Mouse (Mus musculus) limb, embryonic 14.5 days (tissue): ENCODE results near the gene Rtn4rl1. TPM values are rescaled to one million over a fixed set of nuclear protein-coding genes. Genes with fewer than 3 reads are reported as not detected.
"Not testable (repeated sequence)": the region's sequence is repeated elsewhere in the genome, so short reads cannot be mapped to it uniquely, and the experiment has no call there.

ENCODE experiments used
- ATAC-seq: fragments of 200-750 bp; cut with Nextera tagmentation; 2 replicates; pipeline ENCODE4 v1.8.0; 2017; ENCODE audit warnings: low read depth, moderate number of reproducible peaks, moderate TSS enrichment; ENCODE audit not compliant: low FRiP score
- DNase-seq: peaks from one replicate; pipeline ENCODE4 v3.0.0-alpha.2; 2015; ENCODE audit warnings: low spot score
- H3K27ac ChIP-seq: fragments of 300-500 bp; sonication (generic); replicated peaks from 2 replicates; pipeline ENCODE4 v1.5.1; 2014; ENCODE audit warnings: low read depth, mild to moderate bottlenecking, low read length, moderate library complexity, mixed read lengths
- H3K27me3 ChIP-seq: fragments of 300-500 bp; sonication (generic); 2 replicates; pipeline ENCODE4 v1.6.1; 2014; ENCODE audit warnings: low read length, mixed read lengths; ENCODE audit not compliant: control insufficient read depth, insufficient read depth
- H3K36me3 ChIP-seq: fragments of 300-500 bp; sonication (generic); 2 replicates; pipeline ENCODE4 v1.6.1; 2014; ENCODE audit warnings: mild to moderate bottlenecking, low read length, moderate library complexity, mixed read lengths; ENCODE audit not compliant: control insufficient read depth, insufficient read depth
- H3K4me1 ChIP-seq: fragments of 300-500 bp; sonication (generic); 2 replicates; pipeline ENCODE4 v1.6.1; 2014; ENCODE audit warnings: antibody characterized with exemption, low read length, mixed read lengths; ENCODE audit not compliant: control insufficient read depth, insufficient read depth
- H3K4me2 ChIP-seq: fragments of 300-500 bp; sonication (generic); replicated peaks from 2 replicates; pipeline ENCODE4 v1.6.1; 2014; ENCODE audit warnings: low read depth, mild to moderate bottlenecking, low read length, moderate library complexity; ENCODE audit not compliant: severe bottlenecking
- H3K4me3 ChIP-seq: fragments of 300-500 bp; sonication (generic); replicated peaks from 2 replicates; pipeline ENCODE4 v1.5.1; 2014; ENCODE audit warnings: low read length
- H3K9ac ChIP-seq: fragments of 300-500 bp; sonication (generic); 2 replicates; pipeline ENCODE4 v1.6.1; 2014; ENCODE audit warnings: mild to moderate bottlenecking, low read depth, low read length, moderate library complexity; ENCODE audit not compliant: severe bottlenecking
- H3K9me3 ChIP-seq: fragments of 300-500 bp; sonication (generic); 2 replicates; pipeline ENCODE4 v1.6.1; 2016; ENCODE audit warnings: low read length; ENCODE audit not compliant: control insufficient read depth
- POLR2A ChIP-seq: fragments of 200-500 bp; IDR thresholded peaks from 2 replicates; pipeline ENCODE4 v1.8.0; 2012; ENCODE audit warnings: inconsistent platforms, mild to moderate bottlenecking, moderate library complexity, borderline replicate concordance; ENCODE audit not compliant: insufficient read depth, insufficient read length; ENCODE audit errors: extremely low read depth
- WGBS: fragments of 180-500 bp; shearing (Covaris S2); extraction: QIAGEN DNeasy Blood & Tissue Kit; methylation state at CpG from one replicate; pipeline ENCODE4 v1.1.7; 2014; 5-methylcytosine and 5-hydroxymethylcytosine counted together
- polyA plus RNA-seq, 2 experiments: library from polyadenylated mRNA; depleted of rRNA in 1 of 2; stranded (reverse) in 1 of 2; unstranded in 1 of 2; fragments of >200 nt; fragmentation: Nextera tagmentation in 1 of 2; extraction: Ambion mirVana in 1 of 2; gene quantifications; 2 replicates each; pipeline versions ENCODE4 v1.2.1 to v1.2.3; 2012 to 2014

Gene Rtn4rl1
- polyA plus RNA-seq, 2 experiments = 3.4 to 4.4 TPM

- H3K27ac ChIP-seq = no peak overlapping the region
- whole genome bisulfite sequencing = 19% methylated on average over 6 of the region's 6 CpGs
- ATAC-seq = peak; percentile 76
- no peak overlapping the region for H3K9ac ChIP-seq
- no peak overlapping the region for H3K4me2 ChIP-seq
- peak; percentile 89 for DNase-seq
- H3K9me3 ChIP-seq = no peaks in the 10 kb centered on the region
- TF ChIP-seq POLR2A = 0 out of 2 replicates have a peak, but pooled peaks have one; percentile 23
- H3K4me3 ChIP-seq = no peak overlapping the region
- peaks cover 6% of the 10 kb centered on the region; the same call in 1 of the 2 replicates for H3K4me1 ChIP-seq
- H3K27me3 ChIP-seq = no peaks in the 10 kb centered on the region; the same call in 1 of the 2 replicates
- H3K36me3 ChIP-seq = no peaks in the 10 kb centered on the region
Measured at GRCm38 (mm10) chr11:75290566-75291271, 97.1 kb downstream of the Rtn4rl1 start.

- no peak for TF ChIP-seq POLR2A
- H3K4me3 ChIP-seq = no peak overlapping the region
- H3K27me3 ChIP-seq = no peaks in the 10 kb centered on the region; the same call in 1 of the 2 replicates
- WGBS = 30% methylated on average over 25 of the region's 25 CpGs
- ATAC-seq (peak; percentile 23; the same call in 1 of the 2 replicates), DNase-seq (peak; percentile 54)
- peaks cover 6% of the 10 kb centered on the region; the same call in 1 of the 2 replicates for H3K4me1 ChIP-seq
- H3K27ac ChIP-seq = no peak overlapping the region
- H3K9me3 ChIP-seq = no peaks in the 10 kb centered on the region
- H3K4me2 ChIP-seq = no peak overlapping the region
- H3K36me3 ChIP-seq = no peaks in the 10 kb centered on the region
- no peak overlapping the region for H3K9ac ChIP-seq
Measured at GRCm38 (mm10) chr11:75291389-75292215, 98.0 kb downstream of the Rtn4rl1 start.

- 69% methylated on average over 7 of the region's 7 CpGs for WGBS
- Histone ChIP-seq H3K4me1 (peaks cover 6% of the 10 kb centered on the region; the same call in 1 of the 2 replicates), H3K4me3 (no peak overlapping the region), H3K27me3 (no peaks in the 10 kb centered on the region; the same call in 1 of the 2 replicates), H3K9ac (no peak overlapping the region), H3K27ac (no peak overlapping the region), H3K4me2 (no peak overlapping the region), H3K36me3 (no peaks in the 10 kb centered on the region), H3K9me3 (no peaks in the 10 kb centered on the region)
- ATAC-seq (no peak), DNase-seq (no peak)
- no peak for TF ChIP-seq POLR2A
Measured at GRCm38 (mm10) chr11:75292281-75292680, 98.7 kb downstream of the Rtn4rl1 start.

GRCm38 (mm10) chr11:75293852-75294361 is 100.3 kb downstream of the Rtn4rl1 start:
- no peak overlapping the region for H3K4me2 ChIP-seq
- H3K9ac ChIP-seq = no peak overlapping the region
- peaks cover 8% of the 10 kb centered on the region; the same call in 1 of the 2 replicates for H3K4me1 ChIP-seq
- whole genome bisulfite sequencing = 27% methylated on average over 21 of the region's 21 CpGs
- no peak overlapping the region for H3K4me3 ChIP-seq
- DNase-seq (no peak), ATAC-seq (no peak)
- no peak overlapping the region for H3K27ac ChIP-seq
- H3K9me3 ChIP-seq = no peaks in the 10 kb centered on the region
- H3K27me3 ChIP-seq = no peaks in the 10 kb centered on the region; the same call in 1 of the 2 replicates
- H3K36me3 ChIP-seq = no peaks in the 10 kb centered on the region
- no peak for TF ChIP-seq POLR2A

GRCm38 (mm10) chr11:75294862-75295261 is 101.3 kb downstream of the Rtn4rl1 start:
- no peak for TF ChIP-seq POLR2A
- Histone ChIP-seq H3K4me3 (no peak overlapping the region), H3K4me2 (no peak overlapping the region), H3K9ac (no peak overlapping the region), H3K27ac (no peak overlapping the region), H3K27me3 (no peaks in the 10 kb centered on the region; the same call in 1 of the 2 replicates), H3K9me3 (no peaks in the 10 kb centered on the region), H3K36me3 (peaks cover 6% of the 10 kb centered on the region; the same call in 1 of the 2 replicates), H3K4me1 (peaks cover 8% of the 10 kb centered on the region; the same call in 1 of the 2 replicates)
- no peak for ATAC-seq
- 50% methylated on average over 9 of the region's 9 CpGs for WGBS
- no peak for DNase-seq

GRCm38 (mm10) chr11:75295534-75295933 is 102.0 kb downstream of the Rtn4rl1 start:
- not testable (repeated sequence) for H3K27me3 ChIP-seq, H3K9me3 ChIP-seq, H3K4me3 ChIP-seq, H3K9ac ChIP-seq, H3K4me2 ChIP-seq, H3K4me1 ChIP-seq, DNase-seq, ATAC-seq, H3K27ac ChIP-seq, H3K36me3 ChIP-seq
- 96% methylated on average over 5 of the region's 5 CpGs for WGBS
